Mouse (Mus musculus) layer of hippocampus, postnatal 36 days (tissue): ENCODE measurements at regions not wholly inside any gene's neighbourhood (a gene's known extent, or its start where the extent isn't known, plus 50 kb on each side); places are given as distances from the start of the nearest gene placed in this dataset.
A peak's percentile ranks its signal among the peaks of the same experiment; 100 is the strongest.
"Not testable (repeated sequence)": the region's sequence is repeated elsewhere in the genome, so short reads cannot be mapped to it uniquely, and the experiment has no call there.

ENCODE experiments used
- DNase-seq, 2 experiments: peaks; one replicate each; pipeline ENCODE4 v3.0.0; 2022

- not testable (repeated sequence) for DNase-seq
Measured at GRCm38 (mm10) chr5:10550115-10550514, 303.8 kb upstream of the Gm5152 start.

GRCm38 (mm10) chr5:10562321-10562720 lies 316.0 kb upstream of the Gm5152 start:
- DNase-seq = peak; percentile 16 to 54

GRCm38 (mm10) chr5:10592392-10592791 lies 346.1 kb upstream of the Gm5152 start:
- DNase-seq = no peak

GRCm38 (mm10) chr5:10600774-10601173 lies 346.8 kb upstream of the Gm8871 start:
- DNase-seq = no peak

- no peak for DNase-seq
Measured at GRCm38 (mm10) chr5:10633176-10633575, 314.4 kb upstream of the Gm8871 start.

- no peak for DNase-seq
Measured at GRCm38 (mm10) chr5:10648075-10648474, 299.5 kb upstream of the Gm8871 start.

- DNase-seq = no peak
Measured at GRCm38 (mm10) chr5:10663301-10663700, 284.3 kb upstream of the Gm8871 start.

- no peak for DNase-seq
Measured at GRCm38 (mm10) chr5:10674199-10674598, 273.4 kb upstream of the Gm8871 start.

GRCm38 (mm10) chr5:10685519-10685918 lies 262.1 kb upstream of the Gm8871 start:
- DNase-seq = no peak

GRCm38 (mm10) chr5:10727056-10727455 lies 220.5 kb upstream of the Gm8871 start:
- DNase-seq = no peak

GRCm38 (mm10) chr5:10749546-10749945 lies 198.1 kb upstream of the Gm8871 start:
- no peak for DNase-seq

- no peak for DNase-seq
Measured at GRCm38 (mm10) chr5:10767469-10767868, 180.1 kb upstream of the Gm8871 start.
